Mouse (Mus musculus) E14TG2a.4 (cell line): Measurements from ENCODE around the gene Nomo1.

Source experiments
- CTCF ChIP-seq: conservative IDR thresholded peaks from 2 replicates; pipeline ENCODE4 v1.5.1; 2014; ENCODE audit warnings: low read length
- NANOG ChIP-seq: IDR thresholded peaks from 2 replicates; pipeline ENCODE4 v1.6.1; 2014; ENCODE audit warnings: borderline replicate concordance, low read length, mixed read lengths

DNA sequence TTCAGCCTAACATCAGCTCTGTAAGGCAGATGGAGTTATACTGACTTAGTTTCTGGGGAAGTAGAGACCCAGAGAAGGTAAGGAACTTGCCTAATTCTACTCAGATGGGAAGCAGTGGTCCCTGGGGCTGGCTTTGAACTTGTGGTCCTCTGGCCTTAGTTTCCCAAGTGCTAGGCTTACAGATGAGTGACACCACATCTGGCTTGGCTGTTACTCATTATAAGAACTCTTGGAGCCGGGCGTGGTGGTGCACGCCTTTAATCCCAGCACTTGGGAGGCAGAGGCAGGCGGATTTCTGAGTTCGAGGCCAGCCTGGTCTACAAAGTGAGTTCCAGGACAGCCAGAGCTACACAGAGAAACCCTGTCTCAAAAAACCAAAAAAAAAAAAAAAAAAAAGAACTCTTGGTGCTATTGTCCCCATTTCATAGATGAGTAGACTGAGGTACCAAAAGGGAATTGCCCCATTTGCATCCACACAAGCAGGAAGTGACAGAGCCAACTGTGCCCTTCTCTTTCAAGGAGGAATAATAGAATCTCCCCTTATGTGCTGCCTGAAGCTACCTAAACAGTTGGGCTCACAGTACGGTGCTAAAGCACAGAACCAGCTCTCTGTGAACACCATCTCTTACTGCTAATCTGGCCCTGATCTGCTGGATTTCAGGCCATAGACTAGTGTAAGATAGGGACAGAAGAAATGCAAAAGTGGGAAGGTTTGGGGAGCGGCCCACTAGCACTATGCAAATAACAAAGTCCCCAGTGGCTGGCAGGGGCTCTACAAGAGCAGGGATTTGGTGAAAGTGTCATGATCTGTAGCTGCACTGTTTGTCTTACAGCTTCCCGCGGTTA lies 4.0 kb upstream of the Nomo1 start:
- TF ChIP-seq CTCF: no peak
- no peak for TF ChIP-seq NANOG
